Mouse (Mus musculus): ENCODE data around the gene Mtx1.

DNA sequence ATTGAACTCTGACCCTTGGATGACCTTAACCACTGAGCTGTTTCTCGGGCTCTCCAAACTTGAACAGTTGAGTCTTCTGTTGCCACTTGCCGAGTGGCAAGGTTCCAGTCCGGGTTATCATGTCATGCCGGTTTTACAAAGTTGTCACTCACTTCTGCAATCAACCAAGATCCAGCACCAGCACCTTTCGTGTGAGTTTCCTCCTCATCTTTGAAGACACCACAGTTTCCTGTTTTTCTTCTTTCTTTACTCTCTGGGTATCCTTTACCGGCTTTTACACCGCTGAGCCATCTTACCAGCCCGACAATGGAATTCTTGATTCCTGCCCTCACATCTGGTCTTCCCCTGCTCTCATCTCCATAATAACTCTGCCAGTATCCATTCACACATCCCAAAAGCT is 36.5 kb downstream of the Mtx1 start:
- TF ChIP-seq POLR2A (IDR thresholded peaks at IDR 0.05; ENCODE audit: low read depth, low read length), result no peak
- TF ChIP-seq CTCF (IDR thresholded peaks at IDR 0.05; ENCODE audit: extremely low read depth, insufficient read length, insufficient replicate concordance, low read depth, low read length), result no peak

All from small intestine, adult 2 months (tissue).